Mouse (Mus musculus) forebrain, embryonic 10.5 days (tissue): ENCODE results near the gene Atg16l1. TPM values are rescaled to one million over a fixed set of nuclear protein-coding genes. Genes with fewer than 3 reads are reported as not detected.

Experiments used
- DNase-seq: peaks from one replicate; pipeline ENCODE4 v3.0.0-alpha.2; 2017; ENCODE audit warnings: low spot score; ENCODE audit errors: extremely low spot score
- H3K27ac ChIP-seq: fragments of 300-500 bp; sonication (generic); 2 replicates; pipeline ENCODE4 v1.5.1; 2016; ENCODE audit warnings: mild to moderate bottlenecking
- H3K27me3 ChIP-seq: fragments of 300-500 bp; sonication (generic); 2 replicates; pipeline ENCODE4 v1.6.1; 2016; ENCODE audit warnings: mild to moderate bottlenecking; ENCODE audit not compliant: poor library complexity, severe bottlenecking
- H3K36me3 ChIP-seq: fragments of 300-500 bp; sonication (generic); replicated peaks from 2 replicates; pipeline ENCODE4 v1.6.1; 2016; ENCODE audit warnings: mild to moderate bottlenecking, moderate library complexity
- H3K4me1 ChIP-seq: fragments of 300-500 bp; sonication (generic); 2 replicates; pipeline ENCODE4 v1.6.1; 2016
- H3K4me3 ChIP-seq: fragments of 300-500 bp; sonication (generic); 2 replicates; pipeline ENCODE4 v1.5.1; 2016; ENCODE audit warnings: mild to moderate bottlenecking, moderate library complexity
- H3K9me3 ChIP-seq: fragments of 300-500 bp; sonication (generic); 2 replicates; pipeline ENCODE4 v1.6.1; 2016; ENCODE audit warnings: mild to moderate bottlenecking, moderate library complexity
- WGBS: fragments of 180-500 bp; shearing (Covaris S2); methylation state at CpG from one replicate; pipeline ENCODE4 v1.1.7; 2016; 5-methylcytosine and 5-hydroxymethylcytosine counted together
- polyA plus RNA-seq: library from polyadenylated mRNA; unstranded; fragments of >200 nt; fragmentation: Nextera tagmentation; extraction: Ambion mirVana; gene quantifications from 2 replicates; pipeline ENCODE4 v1.2.1, GENCODE M21; 2016

Atg16l1 gene
- polyA plus RNA-seq: 34.9 and 36.0 TPM in 2 replicates

GRCm38 (mm10) chr1:87755641-87756470 is at the start of gene Atg16l1:
Gene Atg16l1 (plus strand): TSS chr1:87755870.
- Histone ChIP-seq H3K36me3 (peaks cover 27% of the 10 kb centered on the region), H3K27ac (peak within 1 kb of the TSS; percentile 90), H3K27me3 (no peaks in the 10 kb centered on the region), H3K9me3 (no peaks in the 10 kb centered on the region), H3K4me1 (peaks cover 13% of the 10 kb centered on the region), H3K4me3 (peak within 1 kb of the TSS; percentile 72)
- WGBS: 1% methylated on average over 79 of the region's 79 CpGs
- DNase-seq: peak; percentile 90

- 92% methylated on average over 3 of the region's 3 CpGs for WGBS
- Histone ChIP-seq H3K4me3 (no peak overlapping the region), H3K4me1 (peaks cover 7% of the 10 kb centered on the region; the same call in 1 of the 2 replicates), H3K36me3 (no peaks in the 10 kb centered on the region), H3K27ac (no peak overlapping the region), H3K27me3 (no peaks in the 10 kb centered on the region), H3K9me3 (peaks cover 9% of the 10 kb centered on the region; the same call in 1 of the 2 replicates)
- no peak for DNase-seq
These were observed 49.3 kb upstream of the Atg16l1 start for GRCm38 (mm10) chr1:87706361-87706760.

DNA sequence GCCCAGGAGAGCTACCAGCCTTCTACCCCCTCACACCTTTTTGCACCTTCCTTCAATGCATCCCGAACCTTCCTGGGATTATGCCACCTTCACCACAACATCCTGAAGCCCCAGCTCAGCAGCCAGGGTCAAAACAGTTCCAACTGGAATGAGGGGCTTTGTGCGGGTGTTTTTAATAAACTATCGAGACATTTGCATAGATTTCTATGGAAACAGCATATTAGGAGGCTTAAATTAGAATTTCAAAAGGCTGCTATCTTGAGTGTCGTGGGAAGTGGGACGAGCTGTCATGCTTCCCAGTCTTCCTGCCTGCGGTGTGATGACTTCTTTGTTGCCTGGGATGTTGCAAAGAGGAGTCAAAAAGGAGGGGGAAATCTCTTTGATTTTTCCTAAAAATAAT is 46.6 kb upstream of the Atg16l1 start:
- no peak for DNase-seq
- Histone ChIP-seq H3K9me3 (peaks cover 9% of the 10 kb centered on the region; the same call in 1 of the 2 replicates), H3K4me3 (no peak overlapping the region), H3K27me3 (no peaks in the 10 kb centered on the region), H3K36me3 (no peaks in the 10 kb centered on the region), H3K4me1 (peaks cover 7% of the 10 kb centered on the region; the same call in 1 of the 2 replicates), H3K27ac (no peak overlapping the region)
- WGBS: 74% methylated on average over 6 of the region's 6 CpGs

DNA sequence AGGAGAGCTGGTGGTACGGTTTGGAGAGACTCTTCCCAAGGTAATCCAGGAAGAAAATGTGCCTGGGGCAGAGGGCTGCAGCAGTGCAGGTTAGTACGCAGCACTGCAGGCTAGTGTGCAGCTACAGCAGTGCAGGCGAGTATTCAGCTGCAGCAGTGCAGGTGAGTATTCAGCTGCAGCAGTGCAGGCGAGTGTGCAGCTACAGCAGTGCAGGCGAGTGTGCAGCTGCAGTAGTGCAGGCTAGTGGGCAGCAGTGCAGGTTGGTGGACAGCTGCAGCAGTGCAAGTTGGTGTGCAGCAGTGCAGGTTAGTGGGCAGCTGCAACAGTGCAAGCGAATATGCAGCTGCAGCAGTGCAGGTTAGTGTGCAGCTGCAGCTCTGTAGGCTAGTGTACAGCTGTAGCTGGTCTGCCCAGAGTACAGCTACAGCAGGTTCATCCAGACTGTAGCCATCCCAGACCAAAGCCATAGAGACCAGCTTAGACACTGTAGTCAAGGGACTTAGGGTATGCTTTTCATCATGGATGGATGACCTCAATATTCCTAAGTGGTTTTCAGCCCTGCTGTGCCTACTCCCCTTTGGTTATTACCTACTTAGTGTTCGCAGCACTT is 45.9 kb upstream of the Atg16l1 start:
- Histone ChIP-seq H3K27me3 (no peaks in the 10 kb centered on the region), H3K36me3 (no peaks in the 10 kb centered on the region), H3K9me3 (peaks cover 9% of the 10 kb centered on the region; the same call in 1 of the 2 replicates), H3K27ac (no peak overlapping the region), H3K4me3 (no peak overlapping the region), H3K4me1 (peaks cover 7% of the 10 kb centered on the region; the same call in 1 of the 2 replicates)
- no peak for DNase-seq
- WGBS: 80% methylated on average over 7 of the region's 7 CpGs

GRCm38 (mm10) chr1:87711938-87712613 is 43.6 kb upstream of the Atg16l1 start:
- no peak overlapping the region for H3K27ac ChIP-seq
- no peak for DNase-seq

DNA sequence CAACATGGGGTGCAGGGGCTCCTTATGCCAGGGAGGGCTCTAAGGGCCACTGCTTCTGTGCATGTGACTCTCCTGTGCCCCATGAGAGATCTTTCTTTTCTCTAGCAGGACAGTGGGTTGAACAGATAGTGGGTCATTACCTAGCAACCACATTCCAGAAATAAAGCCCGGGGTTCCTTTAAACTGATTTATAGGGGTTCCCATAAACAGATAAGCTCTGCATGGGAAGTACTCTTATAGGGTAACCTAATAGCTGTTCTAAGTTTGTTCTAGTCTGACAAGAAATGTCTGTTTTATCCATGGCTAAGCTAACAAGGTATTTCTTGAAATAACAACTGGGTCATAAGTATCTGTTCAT is 43.1 kb upstream of the Atg16l1 start:
- peaks cover 9% of the 10 kb centered on the region; the same call in 1 of the 2 replicates for H3K9me3 ChIP-seq
- H3K4me1 ChIP-seq: peaks cover 7% of the 10 kb centered on the region; the same call in 1 of the 2 replicates
- DNase-seq: no peak
- H3K36me3 ChIP-seq: no peaks in the 10 kb centered on the region
- H3K27ac ChIP-seq: no peak overlapping the region
- H3K27me3 ChIP-seq: no peaks in the 10 kb centered on the region
- WGBS: 84% methylated on average over 1 of the region's 1 CpGs
- H3K4me3 ChIP-seq: no peak overlapping the region

More at GRCm38 (mm10) chr1:87711938-87712613, 43.6 kb upstream of the Atg16l1 start:
- peaks cover 9% of the 10 kb centered on the region; the same call in 1 of the 2 replicates for H3K9me3 ChIP-seq
- 86% methylated on average over 10 of the region's 10 CpGs for WGBS
- H3K27me3 ChIP-seq: no peaks in the 10 kb centered on the region
- no peaks in the 10 kb centered on the region for H3K36me3 ChIP-seq
- no peak overlapping the region for H3K4me3 ChIP-seq
- H3K4me1 ChIP-seq: peaks cover 7% of the 10 kb centered on the region; the same call in 1 of the 2 replicates

DNA sequence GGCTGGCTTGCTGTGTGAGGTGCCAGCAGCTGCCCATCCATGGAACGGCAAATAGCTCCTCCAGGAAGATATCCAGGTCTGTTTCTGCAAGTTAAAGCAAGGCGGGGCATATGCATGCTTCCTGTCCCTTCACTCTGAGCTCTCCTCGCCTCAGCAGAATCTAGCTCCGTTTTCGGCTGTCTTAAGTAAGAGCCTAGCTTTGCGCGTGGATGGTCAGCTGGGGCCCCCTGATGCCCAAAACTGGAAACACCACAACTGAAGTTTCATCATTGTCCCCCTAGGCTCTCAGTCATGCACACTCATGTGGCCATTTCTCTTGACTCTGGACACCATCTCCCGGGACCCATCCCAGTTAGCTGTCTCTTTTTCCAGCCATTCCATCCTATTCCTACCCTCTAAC is 34.3 kb upstream of the Atg16l1 start:
- H3K27ac ChIP-seq: no peak overlapping the region
- 40% methylated on average over 8 of the region's 8 CpGs for WGBS
- DNase-seq: peak; percentile 21
- H3K4me3 ChIP-seq: no peak overlapping the region
- H3K4me1 ChIP-seq: 0 out of 2 replicates have a peak, but pooled peaks cover 5% of the 10 kb centered on the region
- no peaks in the 10 kb centered on the region for H3K36me3 ChIP-seq
- no peaks in the 10 kb centered on the region for H3K9me3 ChIP-seq
- H3K27me3 ChIP-seq: no peaks in the 10 kb centered on the region

GRCm38 (mm10) chr1:87722081-87722480 is 33.6 kb upstream of the Atg16l1 start:
- Histone ChIP-seq H3K9me3 (no peaks in the 10 kb centered on the region), H3K27ac (no peak overlapping the region), H3K4me1 (0 out of 2 replicates have a peak, but pooled peaks cover 5% of the 10 kb centered on the region), H3K4me3 (no peak overlapping the region), H3K27me3 (no peaks in the 10 kb centered on the region), H3K36me3 (no peaks in the 10 kb centered on the region)
- 69% methylated on average over 2 of the region's 2 CpGs for WGBS
- DNase-seq: no peak

- H3K4me1 ChIP-seq: 0 out of 2 replicates have a peak, but pooled peaks cover 5% of the 10 kb centered on the region
- no peaks in the 10 kb centered on the region for H3K27me3 ChIP-seq
- no peak overlapping the region for H3K27ac ChIP-seq
- no peak overlapping the region for H3K4me3 ChIP-seq
- DNase-seq: no peak
- no peaks in the 10 kb centered on the region for H3K9me3 ChIP-seq
- 72% methylated on average over 4 of the region's 4 CpGs for WGBS
- no peaks in the 10 kb centered on the region for H3K36me3 ChIP-seq
These were observed 32.3 kb upstream of the Atg16l1 start for GRCm38 (mm10) chr1:87723351-87723750.

- Histone ChIP-seq H3K36me3 (no peaks in the 10 kb centered on the region), H3K4me3 (no peak overlapping the region), H3K9me3 (no peaks in the 10 kb centered on the region), H3K4me1 (no peaks in the 10 kb centered on the region), H3K27me3 (no peaks in the 10 kb centered on the region), H3K27ac (no peak overlapping the region)
- no peak for DNase-seq
- WGBS: 80% methylated on average over 2 of the region's 2 CpGs
These were observed 26.6 kb upstream of the Atg16l1 start for GRCm38 (mm10) chr1:87729070-87729469.

DNA sequence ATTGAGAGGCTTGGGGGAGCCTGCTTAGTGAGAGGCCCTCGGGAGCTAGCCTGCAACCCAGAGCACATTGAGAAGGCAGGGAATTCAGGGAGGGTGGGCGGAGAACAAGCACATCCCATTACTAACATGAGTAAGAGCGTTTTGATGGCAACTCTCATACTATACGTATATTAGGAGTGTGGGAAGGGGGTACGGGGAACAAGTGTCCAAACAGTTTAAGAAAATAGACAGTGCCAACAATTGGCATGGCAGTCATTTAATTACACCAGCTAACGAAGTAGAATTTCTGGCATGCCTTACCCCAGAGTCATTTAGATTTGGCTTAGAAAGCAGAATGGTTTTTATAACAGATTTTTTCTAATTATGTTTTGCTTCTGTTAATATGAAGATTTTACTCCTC is 25.8 kb upstream of the Atg16l1 start:
- H3K27me3 ChIP-seq: no peaks in the 10 kb centered on the region
- no peak overlapping the region for H3K27ac ChIP-seq
- no peaks in the 10 kb centered on the region for H3K4me1 ChIP-seq
- H3K9me3 ChIP-seq: no peaks in the 10 kb centered on the region
- H3K4me3 ChIP-seq: no peak overlapping the region
- DNase-seq: no peak
- no peaks in the 10 kb centered on the region for H3K36me3 ChIP-seq
- whole genome bisulfite sequencing: 84% methylated on average over 6 of the region's 6 CpGs

DNA sequence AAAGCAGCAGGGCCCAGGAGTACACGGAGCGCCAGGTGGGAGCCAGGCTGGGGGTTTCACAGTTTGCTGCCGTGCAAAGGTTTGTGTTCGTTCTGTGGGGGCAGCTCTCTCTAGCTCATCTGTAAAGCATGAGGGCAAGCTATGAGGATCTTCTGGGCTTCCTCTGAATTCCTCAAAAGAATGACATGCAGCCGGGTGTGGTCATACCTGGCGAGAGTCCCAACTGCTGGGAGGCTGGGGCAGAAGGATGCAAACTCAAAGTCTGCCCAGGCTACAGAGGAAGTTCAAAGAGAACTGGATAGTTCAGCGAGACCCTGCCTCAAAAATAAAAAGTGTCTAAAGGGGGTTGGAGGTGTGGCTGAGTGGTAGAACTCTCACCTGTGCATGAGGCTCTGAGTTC is 25.4 kb upstream of the Atg16l1 start:
- Histone ChIP-seq H3K9me3 (no peaks in the 10 kb centered on the region), H3K36me3 (no peaks in the 10 kb centered on the region), H3K4me1 (no peaks in the 10 kb centered on the region), H3K27ac (no peak overlapping the region), H3K4me3 (no peak overlapping the region), H3K27me3 (no peaks in the 10 kb centered on the region)
- DNase-seq: no peak
- 85% methylated on average over 7 of the region's 7 CpGs for WGBS
